Mouse (Mus musculus): ENCODE results near the gene Ccdc159.

DNA sequence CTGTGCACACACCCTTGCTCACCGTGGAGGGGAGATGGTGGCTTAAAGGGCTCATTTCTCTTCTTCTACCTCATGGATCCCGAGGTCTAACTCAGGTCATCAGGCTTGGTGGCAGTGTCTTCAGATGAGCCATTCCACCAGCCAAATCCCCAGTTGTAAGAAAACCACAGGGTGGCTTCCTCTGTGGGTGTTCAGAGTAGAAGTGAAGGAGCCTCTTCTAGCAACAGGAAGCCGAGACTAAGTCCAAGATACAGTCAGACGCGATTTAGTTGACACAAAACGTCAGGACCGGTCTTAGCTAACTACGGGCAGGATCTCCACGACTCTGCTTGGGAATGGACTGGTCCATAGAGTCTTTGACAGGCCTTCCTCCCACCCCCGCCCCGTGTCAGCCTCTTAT lies 19.1 kb upstream of the Ccdc159 start:
- no peak for TF ChIP-seq POLR2A (IDR thresholded peaks at IDR 0.05; ENCODE audit: insufficient read depth, low read depth, low read length)
- no peak for TF ChIP-seq CTCF (IDR thresholded peaks at IDR 0.05)

All from heart, adult 2 months (tissue).